Mouse (Mus musculus) heart, postnatal 0 days (tissue): ENCODE results near the gene Rbm20.

Experiments
- CTCF ChIP-seq: IDR thresholded peaks from 2 replicates; pipeline ENCODE4 v1.5.1; 2016; ENCODE audit warnings: antibody characterized with exemption, control low read depth, low read depth
- EP300 ChIP-seq: IDR thresholded peaks from 2 replicates; pipeline ENCODE4 v1.6.1; 2016; ENCODE audit warnings: antibody characterized with exemption, low read depth

DNA sequence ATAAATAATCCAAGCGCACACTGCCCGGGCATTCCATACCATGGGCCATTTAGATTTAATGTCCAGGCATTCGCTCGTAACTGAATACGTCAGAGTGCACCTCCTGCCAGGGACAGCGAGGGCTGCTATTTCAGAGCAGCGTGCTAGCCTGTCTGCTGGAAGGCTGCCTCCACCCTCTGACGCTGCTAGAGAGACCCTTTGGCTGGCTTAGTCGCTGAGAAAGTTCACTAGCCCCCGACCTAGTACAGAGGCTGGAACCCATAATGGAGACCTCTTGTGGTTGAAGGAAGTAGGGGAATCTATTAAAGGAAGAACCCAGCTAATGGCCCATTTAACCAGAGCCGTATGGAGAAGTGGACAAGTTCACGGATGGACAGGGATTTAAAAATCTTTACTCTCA, 49.2 kb downstream of the Rbm20 start:
- peak; percentile 31; the same call in 1 of the 2 replicates for TF ChIP-seq CTCF
- TF ChIP-seq EP300: no peak
